Mouse (Mus musculus) kidney, postnatal 0 days (tissue): ENCODE data around the gene Evx2. TPM values are rescaled to one million over a fixed set of nuclear protein-coding genes. Genes with fewer than 3 reads are reported as not detected.

Experiments
- ATAC-seq: fragments of 200-750 bp; cut with Nextera tagmentation; replicated peaks from 2 replicates; pipeline ENCODE4 v1.8.0; 2017; ENCODE audit warnings: low read depth, moderate number of reproducible peaks, moderate TSS enrichment, moderate library complexity; ENCODE audit not compliant: low FRiP score
- DNase-seq: peaks from one replicate; pipeline ENCODE4 v3.0.0-alpha.2; 2016; ENCODE audit warnings: low spot score
- H3K27ac ChIP-seq: fragments of 300-500 bp; sonication (generic); 2 replicates; pipeline ENCODE4 v1.5.1; 2014; ENCODE audit warnings: mild to moderate bottlenecking
- H3K27me3 ChIP-seq: fragments of 300-500 bp; sonication (generic); 2 replicates; pipeline ENCODE4 v1.6.1; 2014; ENCODE audit warnings: low read length, mixed read lengths; ENCODE audit not compliant: insufficient read depth
- H3K36me3 ChIP-seq: fragments of 300-500 bp; sonication (generic); 2 replicates; pipeline ENCODE4 v1.6.1; 2014; ENCODE audit warnings: low read length, mixed read lengths; ENCODE audit not compliant: insufficient read depth
- H3K4me1 ChIP-seq: fragments of 300-500 bp; sonication (generic); replicated peaks from 2 replicates; pipeline ENCODE4 v1.6.1; 2014; ENCODE audit warnings: antibody characterized with exemption, low read length, mixed read lengths; ENCODE audit not compliant: insufficient read depth
- H3K4me2 ChIP-seq: fragments of 300-500 bp; sonication (generic); 2 replicates; pipeline ENCODE4 v1.6.1; 2014; ENCODE audit warnings: mild to moderate bottlenecking, low read length, moderate library complexity, mixed read lengths
- H3K4me3 ChIP-seq: fragments of 300-500 bp; sonication (generic); replicated peaks from 2 replicates; pipeline ENCODE4 v1.5.1; 2014; ENCODE audit warnings: low read depth, low read length
- H3K9ac ChIP-seq: fragments of 300-500 bp; sonication (generic); 2 replicates; pipeline ENCODE4 v1.6.1; 2014; ENCODE audit warnings: low read depth, low read length
- H3K9me3 ChIP-seq: fragments of 300-500 bp; sonication (generic); replicated peaks from 2 replicates; pipeline ENCODE4 v1.6.1; 2016; ENCODE audit warnings: low read length, inconsistent platforms, mixed read lengths
- CTCF ChIP-seq: IDR thresholded peaks from 2 replicates; pipeline ENCODE4 v1.5.1; 2016; ENCODE audit warnings: antibody characterized with exemption, low read depth, mild to moderate bottlenecking, moderate library complexity
- WGBS: fragments of 180-500 bp; shearing (Covaris S2); extraction: QIAGEN DNeasy Blood & Tissue Kit; methylation state at CpG from one replicate; pipeline ENCODE4 v1.1.7; 2014; 5-methylcytosine and 5-hydroxymethylcytosine counted together
- polyA plus RNA-seq: library from polyadenylated mRNA; unstranded; fragments of >200 nt; fragmentation: Nextera tagmentation; extraction: Ambion mirVana; gene quantifications from 2 replicates; pipeline ENCODE4 v1.2.1, GENCODE M21; 2015

The Evx2 gene
- polyA plus RNA-seq, 1 experiment from 2014 or later = 0.08 TPM

DNA sequence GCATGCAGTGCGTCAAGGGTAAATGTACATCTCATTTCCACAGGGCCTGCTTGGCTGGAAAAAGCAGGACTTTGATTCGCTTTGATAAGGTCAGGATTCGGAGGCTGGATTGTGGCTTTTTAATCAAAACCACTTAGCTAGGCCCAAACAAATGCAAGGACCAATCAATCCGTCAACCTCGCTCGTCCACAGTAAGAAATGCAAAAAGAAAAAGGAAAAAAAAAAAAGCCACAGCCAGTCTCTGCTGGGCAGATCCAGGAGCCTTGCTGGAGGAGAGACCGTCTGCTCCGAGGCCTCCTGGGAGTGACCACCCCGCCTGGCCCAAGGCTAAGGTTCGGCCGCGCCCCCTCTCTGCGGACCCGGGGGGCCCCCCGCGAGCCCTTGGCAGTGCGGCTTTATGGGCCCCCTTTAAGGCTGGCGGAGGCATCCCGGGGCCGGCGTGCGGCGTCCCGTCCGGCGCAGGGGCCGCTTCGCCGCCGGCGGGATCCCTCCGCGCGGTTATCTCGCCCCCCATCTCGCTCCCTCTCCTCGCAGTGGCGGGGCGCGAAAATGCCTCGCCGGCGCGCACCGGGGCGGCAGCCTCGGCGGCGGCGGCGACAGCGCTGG is 45.1 kb upstream of the Evx2 start, which contains the start of gene Hoxd8:
Hoxd8 (plus strand) TSS at position 223 of the 606 bp plus-strand sequence.
- peak; percentile 68 for ATAC-seq
- H3K4me1 ChIP-seq = peaks cover 20% of the 10 kb centered on the region
- H3K27ac ChIP-seq = peak within 1 kb of the TSS; percentile 100

DNA sequence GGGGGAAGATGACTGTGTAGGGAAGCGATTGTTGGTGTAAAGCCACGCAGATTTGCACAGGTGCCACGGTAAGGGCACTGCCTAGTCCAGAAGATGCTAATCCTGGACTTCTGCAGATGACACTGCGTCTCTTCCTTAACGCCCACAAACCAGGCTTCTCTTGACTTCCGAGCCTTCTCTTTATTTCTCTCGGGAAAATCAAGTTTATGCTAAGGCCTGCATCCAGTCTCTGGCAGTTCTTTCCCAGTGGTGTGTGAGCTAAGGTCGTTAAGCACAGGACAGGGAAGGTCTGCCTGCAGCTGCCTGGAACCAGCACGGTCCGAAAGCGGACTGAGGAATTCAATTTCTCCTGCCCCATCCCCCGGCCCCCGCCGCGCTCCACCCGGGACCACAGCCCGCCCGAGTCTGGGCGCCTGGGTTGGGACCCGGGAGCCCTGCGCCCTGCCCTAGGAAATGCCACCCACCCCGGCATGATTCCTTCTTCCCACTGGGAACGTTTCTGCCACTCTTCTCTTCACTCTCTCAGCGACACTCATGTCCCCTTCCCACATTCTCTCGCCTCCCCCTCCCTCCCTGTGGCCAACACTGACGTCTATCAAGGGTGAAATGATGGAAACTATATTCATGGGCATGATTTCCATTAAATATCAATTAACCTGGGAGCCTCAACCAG is 44.5 kb upstream of the Evx2 start:
- Histone ChIP-seq H3K27me3 (no peaks in the 10 kb centered on the region), H3K4me1 (peaks cover 13% of the 10 kb centered on the region), H3K4me3 (peak overlapping the region; percentile 89), H3K9me3 (no peaks in the 10 kb centered on the region), H3K27ac (peak overlapping the region; percentile 100), H3K9ac (peak overlapping the region; percentile 100), H3K36me3 (no peaks in the 10 kb centered on the region), H3K4me2 (peak overlapping the region; percentile 81)
- no peak for TF ChIP-seq CTCF
- ATAC-seq (peak; percentile 70), DNase-seq (no peak)
- WGBS = 17% methylated on average over 26 of the region's 26 CpGs

More for the DNA sequence above, 45.1 kb upstream of the Evx2 start, which contains the start of gene Hoxd8:
- DNase-seq = peak; percentile 89
- no peak for TF ChIP-seq CTCF
- H3K9me3 ChIP-seq = no peaks in the 10 kb centered on the region
- H3K9ac ChIP-seq = peak within 1 kb of the TSS; percentile 100
- peak within 1 kb of the TSS; percentile 89 for H3K4me3 ChIP-seq
- no peaks in the 10 kb centered on the region for H3K36me3 ChIP-seq
- under 1% methylated on average over 36 of the region's 52 CpGs for WGBS
- no peaks in the 10 kb centered on the region for H3K27me3 ChIP-seq
- peak within 1 kb of the TSS; percentile 81 for H3K4me2 ChIP-seq

- Histone ChIP-seq H3K27ac (peak overlapping the region; percentile 100), H3K27me3 (no peaks in the 10 kb centered on the region), H3K9me3 (no peaks in the 10 kb centered on the region), H3K4me3 (peak overlapping the region; percentile 89), H3K4me1 (peaks cover 12% of the 10 kb centered on the region), H3K36me3 (no peaks in the 10 kb centered on the region), H3K9ac (peak overlapping the region; percentile 100; the same call in 1 of the 2 replicates), H3K4me2 (peak overlapping the region; percentile 81)
- 37% methylated on average over 10 of the region's 10 CpGs for WGBS
- DNase-seq = no peak
- TF ChIP-seq CTCF = no peak
- ATAC-seq = no peak
Observed at GRCm38 (mm10) chr2:74703317-74703716, 44.0 kb upstream of the Evx2 start.

GRCm38 (mm10) chr2:74702820-74703219 is 43.5 kb upstream of the Evx2 start:
- Histone ChIP-seq H3K4me3 (peak overlapping the region; percentile 89; the same call in 1 of the 2 replicates), H3K4me1 (peaks cover 12% of the 10 kb centered on the region), H3K27ac (peak overlapping the region; percentile 100), H3K9me3 (no peaks in the 10 kb centered on the region), H3K36me3 (no peaks in the 10 kb centered on the region), H3K27me3 (no peaks in the 10 kb centered on the region), H3K9ac (0 out of 2 replicates have a peak overlapping the region, but pooled peaks have one; percentile 4), H3K4me2 (peak overlapping the region; percentile 81)
- no peak for TF ChIP-seq CTCF
- ATAC-seq (no peak), DNase-seq (no peak)
- 48% methylated on average over 6 of the region's 6 CpGs for WGBS

DNA sequence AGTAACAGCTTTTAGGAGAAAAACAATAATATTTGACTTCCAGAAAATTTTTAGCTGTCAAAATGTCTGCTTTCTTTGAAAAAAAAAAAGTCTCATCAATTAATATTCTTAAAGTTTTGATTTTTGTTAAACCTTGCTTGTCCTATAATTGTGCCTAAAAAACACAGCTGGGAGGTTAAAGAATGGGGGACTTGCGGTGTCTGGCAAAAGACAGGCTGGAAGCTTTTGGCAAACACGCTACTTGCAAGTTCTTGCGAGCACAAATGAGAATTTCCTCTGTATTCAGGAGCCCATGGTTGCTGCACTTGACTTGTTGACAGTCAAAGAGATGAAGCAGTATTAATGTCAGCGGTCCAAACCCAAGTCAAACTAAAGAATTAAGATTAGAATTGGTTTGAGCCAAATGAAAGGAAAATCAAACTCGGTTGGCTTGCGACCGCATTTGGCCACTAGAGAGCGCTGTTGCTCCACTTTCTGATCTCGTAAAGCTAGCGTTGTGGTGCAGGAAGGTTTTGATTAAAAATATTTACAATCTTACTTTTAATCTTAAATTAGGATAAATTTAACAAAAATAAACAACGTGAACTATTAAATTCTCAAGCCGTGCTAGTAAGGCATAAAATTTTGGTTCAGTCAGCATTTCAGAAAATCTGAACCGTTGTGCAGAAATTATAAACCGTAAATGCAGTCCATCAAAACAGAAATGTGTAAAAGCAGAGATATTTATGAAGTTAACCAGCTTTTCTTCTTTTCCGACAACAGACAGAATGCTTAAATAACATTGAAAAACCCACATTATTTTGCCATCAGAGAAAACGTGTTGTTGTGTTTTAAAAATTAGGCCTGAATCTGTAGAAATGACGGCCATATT is 42.8 kb upstream of the Evx2 start:
- 0 out of 2 replicates have a peak overlapping the region, but pooled peaks have one; percentile 11 for H3K4me3 ChIP-seq
- no peaks in the 10 kb centered on the region for H3K9me3 ChIP-seq
- peak overlapping the region; percentile 90 for H3K4me2 ChIP-seq
- H3K9ac ChIP-seq = 0 out of 2 replicates have a peak overlapping the region, but pooled peaks have one; percentile 35
- peak; percentile 93 for DNase-seq
- TF ChIP-seq CTCF = peak; percentile 94
- peaks cover 12% of the 10 kb centered on the region for H3K4me1 ChIP-seq
- no peaks in the 10 kb centered on the region for H3K27me3 ChIP-seq
- no peaks in the 10 kb centered on the region for H3K36me3 ChIP-seq
- no peak for ATAC-seq
- 13% methylated on average over 17 of the region's 17 CpGs for WGBS
- H3K27ac ChIP-seq = peak overlapping the region; percentile 100
